ENCODE assay signal across 22 mouse cellular contexts in genomic region chr13:110067149-110067548, GRCm38 (mm10).
DNase-seq lines count a peak whose midpoint lies in the region; ATAC-seq and TF ChIP-seq lines count a peak whose summit lies in the region.
"Had no signal": no experiment of that assay in that cellular context is flagged by ENCODE, and none has a peak within 500 bp of the region (broad histone marks: within the 10 kb centered on the region; RNA-seq: fewer than 3 reads in every experiment).

No protein-coding gene starts in this region.

- no peak for ATAC-seq in hindbrain, postnatal 0 days
- ATAC-seq: forebrain, embryonic 15.5 days; hindbrain, embryonic 16.5 days; midbrain, embryonic 16.5 days had no signal

- H3K9me3 ChIP-seq in hindbrain, postnatal 0 days (ENCODE audit: low read length), result no peaks in the 10 kb centered on the region
- H3K9me3 ChIP-seq: embryonic facial prominence, embryonic 10.5 days; forebrain, embryonic 15.5 days; limb, embryonic 12.5 days; megakaryocyte, embryonic 14.5 days had no signal

- no peaks in the 10 kb centered on the region for H3K27me3 ChIP-seq in cerebellum, adult 2 months (ENCODE audit: control insufficient read depth, insufficient read depth, low read length)
- H3K27me3 ChIP-seq in hindbrain, postnatal 0 days (ENCODE audit: insufficient read depth, low read length), result no peaks in the 10 kb centered on the region
- H3K27me3 ChIP-seq: forebrain, embryonic 15.5 days; limb, embryonic 12.5 days had no signal

- no peak overlapping the region for H3K4me3 ChIP-seq in cerebellum, adult 2 months (replicated peaks; ENCODE audit: insufficient read depth, low read depth, low read length)
- no peak overlapping the region for H3K4me3 ChIP-seq in hindbrain, postnatal 0 days (ENCODE audit: low read length)
- H3K4me3 ChIP-seq: embryonic facial prominence, embryonic 10.5 days; forebrain, embryonic 15.5 days; layer of hippocampus, adult 2 months; limb, embryonic 12.5 days; megakaryocyte, embryonic 14.5 days had no signal

- H3K27ac ChIP-seq in cerebellum, adult 2 months (ENCODE audit: insufficient read depth, low read length), result peak overlapping the region; percentile 83
- no peak overlapping the region for H3K27ac ChIP-seq in hindbrain, postnatal 0 days
- H3K27ac ChIP-seq: embryonic facial prominence, embryonic 10.5 days; forebrain, embryonic 15.5 days; layer of hippocampus, adult 2 months; limb, embryonic 12.5 days; liver, embryonic 14.5 days; stomach, postnatal 0 days had no signal

- H3K4me2 ChIP-seq in hindbrain, postnatal 0 days (ENCODE audit: low read depth, low read length), result no peak overlapping the region
- H3K4me2 ChIP-seq: forebrain, embryonic 15.5 days; heart, embryonic 11.5 days; limb, embryonic 12.5 days had no signal

- TF ChIP-seq POLR2A in cerebellum, adult 2 months (IDR thresholded peaks at IDR 0.05; ENCODE audit: borderline replicate concordance, insufficient read depth, low read length), result no peak

- 10% methylated on average over 3 of the region's 3 CpGs for WGBS in cerebellum, adult 2 months
- 75% methylated on average over 3 of the region's 3 CpGs for WGBS in hindbrain, postnatal 0 days

- intact Hi-C loops in gastrocnemius, postnatal 36 days (cut with DNase I), result no loop called here

- H3K36me3 ChIP-seq in hindbrain, postnatal 0 days (ENCODE audit: insufficient read depth, low read length), result no peaks in the 10 kb centered on the region
- H3K36me3 ChIP-seq: embryonic facial prominence, embryonic 10.5 days; forebrain, embryonic 15.5 days; limb, embryonic 12.5 days had no signal

- H3K4me1 ChIP-seq in cerebellum, adult 2 months (ENCODE audit: control insufficient read depth, insufficient read depth, low read length), result peaks cover 27% of the 10 kb centered on the region
- H3K4me1 ChIP-seq in hindbrain, postnatal 0 days (ENCODE audit: insufficient read depth, low read length), result 0 out of 2 replicates have a peak, but pooled peaks cover 3% of the 10 kb centered on the region
- H3K4me1 ChIP-seq: megakaryocyte, embryonic 14.5 days had no signal

- no peak overlapping the region for H3K9ac ChIP-seq in hindbrain, postnatal 0 days (replicated peaks; ENCODE audit: low read length)
- H3K9ac ChIP-seq: forebrain, embryonic 15.5 days; limb, embryonic 12.5 days; liver, embryonic 14.5 days had no signal

- TF ChIP-seq CTCF in cerebellum, adult 2 months (IDR thresholded peaks at IDR 0.05; ENCODE audit: borderline replicate concordance, insufficient read depth, low read depth, low read length), result no peak
- no peak for TF ChIP-seq CTCF in hindbrain, postnatal 0 days (IDR thresholded peaks at IDR 0.05; ENCODE audit: low read depth)

- DNase-seq in gastrocnemius, adult 18-20 months (ENCODE audit: low spot score), result peak; percentile 50
- DNase-seq in gastrocnemius, postnatal 36 days, result no peak
- peak; percentile 98 for DNase-seq in brain, adult 2 months (ENCODE audit: low read depth, low spot score)
- peak; percentile 87 to 98 for DNase-seq in cerebellum, adult 2 months
- DNase-seq in gastrocnemius, postnatal 10 days, result peak; percentile 10
- DNase-seq in hindbrain, postnatal 0 days (ENCODE audit: low spot score), result no peak
- no peak for DNase-seq in layer of hippocampus, adult 9-10 months (ENCODE audit: low spot score)
- DNase-seq: heart, postnatal 36 days; kidney, adult 11 months; kidney, postnatal 10 days; lung, postnatal 14 days; thymus, postnatal 36 days had no signal

Comparison
In these comparisons a context has a peak if more than half of its experiments do, and no peak if none do; other contexts are left out.
1. DNase-seq: peak in gastrocnemius, adult 18-20 months (single experiment), brain, adult 2 months (single experiment), cerebellum, adult 2 months (2 of 2) and gastrocnemius, postnatal 10 days (single experiment); none in gastrocnemius, postnatal 36 days (0 of 2), hindbrain, postnatal 0 days (single experiment) and layer of hippocampus, adult 9-10 months (single experiment).